Mouse (Mus musculus) ES-Bruce4 (cell line): Measurements from ENCODE around the gene Prkce. TPM values are rescaled to one million over a fixed set of nuclear protein-coding genes. Genes with fewer than 3 reads are reported as not detected.

Experiments used
- H3K27ac ChIP-seq: 2 replicates; pipeline ENCODE4 v1.5.1; 2012; ENCODE audit warnings: low read length, inconsistent platforms; ENCODE audit not compliant: insufficient read depth
- H3K27me3 ChIP-seq: 2 replicates; pipeline ENCODE4 v1.6.1; 2012; ENCODE audit warnings: mild to moderate bottlenecking, low read length, inconsistent platforms; ENCODE audit not compliant: control insufficient read depth, poor library complexity, insufficient read depth, severe bottlenecking
- H3K36me3 ChIP-seq: 2 replicates; pipeline ENCODE4 v1.6.1; 2012; ENCODE audit warnings: inconsistent platforms, mild to moderate bottlenecking, low read length, moderate library complexity; ENCODE audit not compliant: control insufficient read depth, poor library complexity, insufficient read depth, severe bottlenecking
- H3K4me1 ChIP-seq: one replicate; pipeline ENCODE4 v1.8.1; 2011; ENCODE audit warnings: low read length; ENCODE audit not compliant: control insufficient read depth, insufficient read depth
- H3K4me3 ChIP-seq: 2 replicates; pipeline ENCODE4 v1.5.1; 2011; ENCODE audit warnings: low read depth, mild to moderate bottlenecking, low read length
- H3K9ac ChIP-seq: 2 replicates; pipeline ENCODE4 v1.6.1; 2012; ENCODE audit warnings: low read depth, mild to moderate bottlenecking, inconsistent platforms; ENCODE audit not compliant: poor library complexity, severe bottlenecking
- H3K9me3 ChIP-seq: replicated peaks from 2 replicates; pipeline ENCODE4 v1.6.1; 2012; ENCODE audit warnings: mild to moderate bottlenecking, low read length, inconsistent platforms; ENCODE audit not compliant: control insufficient read depth, poor library complexity, insufficient read depth, severe bottlenecking
- CTCF ChIP-seq: IDR thresholded peaks from one replicate; pipeline ENCODE4 v1.8.1; 2011; ENCODE audit warnings: low read depth, low read length
- EP300 ChIP-seq: IDR thresholded peaks from 2 replicates; pipeline ENCODE4 v1.6.1; 2011; ENCODE audit warnings: low read depth, low read length; ENCODE audit not compliant: insufficient read depth
- POLR2A ChIP-seq: IDR thresholded peaks from one replicate; pipeline ENCODE4 v1.8.1; 2011; ENCODE audit warnings: low read length; ENCODE audit not compliant: insufficient read depth
- polyA plus RNA-seq: library from polyadenylated mRNA; stranded (reverse); fragments of >200 nt; gene quantifications from 2 replicates; pipeline ENCODE4 v1.2.4, GENCODE M21; 2011; ENCODE audit warnings: low read depth; ENCODE audit not compliant: missing spikeins, insufficient read depth, insufficient read length

Prkce gene
- polyA plus RNA-seq, 1 experiment, result 4.3 TPM

- Histone ChIP-seq H3K4me3 (no peak overlapping the region), H3K9me3 (no peaks in the 10 kb centered on the region), H3K4me1 (no peaks in the 10 kb centered on the region), H3K36me3 (no peaks in the 10 kb centered on the region), H3K27me3 (no peaks in the 10 kb centered on the region), H3K9ac (no peak overlapping the region), H3K27ac (no peak overlapping the region)
- TF ChIP-seq POLR2A (no peak), CTCF (no peak), EP300 (no peak)
Observed at GRCm38 (mm10) chr17:86408614-86409006, 241.0 kb downstream of the Prkce start.

GRCm38 (mm10) chr17:86409485-86409884, 241.9 kb downstream of the Prkce start:
- Histone ChIP-seq H3K36me3 (no peaks in the 10 kb centered on the region), H3K9ac (no peak overlapping the region), H3K4me1 (no peaks in the 10 kb centered on the region), H3K27me3 (no peaks in the 10 kb centered on the region), H3K27ac (no peak overlapping the region), H3K9me3 (no peaks in the 10 kb centered on the region), H3K4me3 (no peak overlapping the region)
- no peak for TF ChIP-seq POLR2A
- no peak for TF ChIP-seq EP300
- no peak for TF ChIP-seq CTCF

GRCm38 (mm10) chr17:86410496-86410895, 242.9 kb downstream of the Prkce start:
- H3K4me1 ChIP-seq, result no peaks in the 10 kb centered on the region
- H3K9ac ChIP-seq, result no peak overlapping the region
- no peaks in the 10 kb centered on the region for H3K9me3 ChIP-seq
- no peaks in the 10 kb centered on the region for H3K27me3 ChIP-seq
- no peak for TF ChIP-seq EP300
- TF ChIP-seq POLR2A, result no peak
- TF ChIP-seq CTCF, result no peak
- H3K4me3 ChIP-seq, result no peak overlapping the region
- H3K36me3 ChIP-seq, result no peaks in the 10 kb centered on the region
- H3K27ac ChIP-seq, result no peak overlapping the region

- H3K4me3 ChIP-seq, result no peak overlapping the region
- H3K27me3 ChIP-seq, result no peaks in the 10 kb centered on the region
- no peaks in the 10 kb centered on the region for H3K36me3 ChIP-seq
- H3K4me1 ChIP-seq, result no peaks in the 10 kb centered on the region
- no peak for TF ChIP-seq POLR2A
- TF ChIP-seq CTCF, result no peak
- TF ChIP-seq EP300, result no peak
- no peak overlapping the region for H3K27ac ChIP-seq
- no peaks in the 10 kb centered on the region for H3K9me3 ChIP-seq
- no peak overlapping the region for H3K9ac ChIP-seq
Observed at GRCm38 (mm10) chr17:86412141-86412540, 244.6 kb downstream of the Prkce start.

- TF ChIP-seq CTCF (no peak), POLR2A (no peak), EP300 (no peak)
Observed at GRCm38 (mm10) chr17:86414608-86415007, 247.0 kb downstream of the Prkce start.

GRCm38 (mm10) chr17:86415989-86416388, 248.4 kb downstream of the Prkce start:
- no peaks in the 10 kb centered on the region for H3K36me3 ChIP-seq
- no peaks in the 10 kb centered on the region for H3K4me1 ChIP-seq
- no peak overlapping the region for H3K9ac ChIP-seq
- H3K4me3 ChIP-seq, result no peak overlapping the region
- H3K9me3 ChIP-seq, result no peaks in the 10 kb centered on the region
- H3K27ac ChIP-seq, result no peak overlapping the region
- no peak for TF ChIP-seq EP300
- TF ChIP-seq CTCF, result no peak
- no peak for TF ChIP-seq POLR2A
- H3K27me3 ChIP-seq, result no peaks in the 10 kb centered on the region

More at GRCm38 (mm10) chr17:86414608-86415007, 247.0 kb downstream of the Prkce start:
- no peaks in the 10 kb centered on the region for H3K9me3 ChIP-seq
- no peaks in the 10 kb centered on the region for H3K36me3 ChIP-seq
- no peak overlapping the region for H3K27ac ChIP-seq
- H3K27me3 ChIP-seq, result no peaks in the 10 kb centered on the region
- no peak overlapping the region for H3K9ac ChIP-seq
- H3K4me1 ChIP-seq, result no peaks in the 10 kb centered on the region
- no peak overlapping the region for H3K4me3 ChIP-seq

- Histone ChIP-seq H3K9ac (no peak overlapping the region), H3K9me3 (no peaks in the 10 kb centered on the region), H3K27me3 (no peaks in the 10 kb centered on the region), H3K36me3 (no peaks in the 10 kb centered on the region), H3K4me1 (no peaks in the 10 kb centered on the region), H3K27ac (no peak overlapping the region), H3K4me3 (no peak overlapping the region)
- no peak for TF ChIP-seq CTCF
- TF ChIP-seq POLR2A, result no peak
- no peak for TF ChIP-seq EP300
Observed at GRCm38 (mm10) chr17:86418334-86418733, 250.7 kb downstream of the Prkce start.
